Mouse (Mus musculus) cerebellum, adult 9-10 months (tissue): ENCODE results near the gene Lyzl4.

ENCODE experiments used
- DNase-seq: peaks from one replicate; pipeline ENCODE4 v3.0.0; 2022

Gene Lyzl4

GRCm38 (mm10) chr9:121644855-121645254, 3.0 kb upstream of the Lyzl4 start:
- DNase-seq: no peak

GRCm38 (mm10) chr9:121642401-121643181, 695 bp upstream of the Lyzl4 start, which contains the start of gene Vipr1:
TSS of gene Vipr1 (plus strand) at chr9:121642716.
- DNase-seq: peak; percentile 85

GRCm38 (mm10) chr9:121641235-121641915, 521 bp downstream of the Lyzl4 start:
- DNase-seq: no peak

GRCm38 (mm10) chr9:121639790-121640189, 2.1 kb downstream of the Lyzl4 start:
- peak; percentile 69 for DNase-seq

- no peak for DNase-seq
Observed at GRCm38 (mm10) chr9:121635835-121636576, 5.9 kb downstream of the Lyzl4 start.

GRCm38 (mm10) chr9:121633306-121633705, 8.6 kb downstream of the Lyzl4 start:
- DNase-seq: no peak

- DNase-seq: no peak
Observed at GRCm38 (mm10) chr9:121632891-121633290, 9.0 kb downstream of the Lyzl4 start.

GRCm38 (mm10) chr9:121631946-121632345, 9.9 kb downstream of the Lyzl4 start:
- DNase-seq: no peak

GRCm38 (mm10) chr9:121630627-121631026, 11.3 kb downstream of the Lyzl4 start:
- no peak for DNase-seq

GRCm38 (mm10) chr9:121624920-121625319, 17.0 kb downstream of the Lyzl4 start:
- DNase-seq: no peak

GRCm38 (mm10) chr9:121623235-121623634, 18.7 kb downstream of the Lyzl4 start:
- DNase-seq: no peak

- no peak for DNase-seq
Observed at GRCm38 (mm10) chr9:121619441-121619840, 22.5 kb downstream of the Lyzl4 start.

GRCm38 (mm10) chr9:121616471-121616870, 25.4 kb downstream of the Lyzl4 start:
- DNase-seq: no peak

- DNase-seq: no peak
Observed at GRCm38 (mm10) chr9:121614241-121614757, 27.6 kb downstream of the Lyzl4 start.

- no peak for DNase-seq
Observed at GRCm38 (mm10) chr9:121613192-121613591, 28.7 kb downstream of the Lyzl4 start.

GRCm38 (mm10) chr9:121609381-121609780, 32.5 kb downstream of the Lyzl4 start:
- no peak for DNase-seq

- DNase-seq: no peak
Observed at GRCm38 (mm10) chr9:121606498-121607096, 35.3 kb downstream of the Lyzl4 start.

- DNase-seq: peak; percentile 80
Observed at GRCm38 (mm10) chr9:121605414-121606278, 36.2 kb downstream of the Lyzl4 start.

- no peak for DNase-seq
Observed at GRCm38 (mm10) chr9:121602381-121602780, 39.5 kb downstream of the Lyzl4 start.

GRCm38 (mm10) chr9:121600861-121601427, 41.0 kb downstream of the Lyzl4 start:
- no peak for DNase-seq

- no peak for DNase-seq
Observed at GRCm38 (mm10) chr9:121600201-121600860, 41.6 kb downstream of the Lyzl4 start.
